Mouse (Mus musculus) myocyte (in vitro differentiated cells): Measurements from ENCODE around the gene Ctse. TPM values are rescaled to one million over a fixed set of nuclear protein-coding genes. Genes with fewer than 3 reads are reported as not detected.

Experiments
- H3K27me3 ChIP-seq: one replicate; pipeline ENCODE4 v1.6.1; 2011; ENCODE audit not compliant: control insufficient read depth, insufficient read depth, insufficient read length
- H3K36me3 ChIP-seq: one replicate; pipeline ENCODE4 v1.6.1; 2011; ENCODE audit not compliant: control insufficient read depth, insufficient read depth
- H3K4me2 ChIP-seq: one replicate; pipeline ENCODE4 v1.6.1; 2011; ENCODE audit warnings: low read depth, control low read depth
- H3K4me3 ChIP-seq: one replicate; pipeline ENCODE4 v1.5.1; 2011; ENCODE audit warnings: mild to moderate bottlenecking, control low read depth, moderate library complexity
- H3K79me2 ChIP-seq: one replicate; pipeline ENCODE4 v1.6.1; 2011; ENCODE audit not compliant: control insufficient read depth, insufficient read depth
- H3ac ChIP-seq: one replicate; pipeline ENCODE4 v1.6.1; 2011; ENCODE audit not compliant: control insufficient read depth, insufficient read length
- CEBPB ChIP-seq: IDR thresholded peaks from 2 replicates; pipeline ENCODE4 v1.6.1; 2011; ENCODE audit warnings: mild to moderate bottlenecking, moderate library complexity; ENCODE audit not compliant: poor library complexity, insufficient read depth, severe bottlenecking
- E2F4 ChIP-seq: IDR thresholded peaks from one replicate; pipeline ENCODE4 v1.6.1; 2011; ENCODE audit warnings: mild to moderate bottlenecking, control low read depth, moderate library complexity; ENCODE audit not compliant: insufficient read depth
- MAX ChIP-seq: IDR thresholded peaks from one replicate; pipeline ENCODE4 v1.6.1; 2011; ENCODE audit warnings: low read depth, mild to moderate bottlenecking, control low read depth
- MYOD1 ChIP-seq, 3 experiments: IDR thresholded peaks; one replicate each; pipeline ENCODE4 v1.6.1; 2011; ENCODE audit warnings: control low read depth in 2 of 3, low read depth in 2 of 3, mild to moderate bottlenecking in 2 of 3, moderate library complexity in 1 of 3; ENCODE audit not compliant: insufficient read length in 2 of 3, control insufficient read depth in 1 of 3
- MYOG ChIP-seq, 3 experiments: IDR thresholded peaks; one replicate each; pipeline ENCODE4 v1.6.1; 2011; ENCODE audit warnings: control low read depth in 2 of 3, low read depth in 2 of 3, mild to moderate bottlenecking in 2 of 3; ENCODE audit not compliant: insufficient read length in 2 of 3, control insufficient read depth in 1 of 3, insufficient read depth in 1 of 3
- POLR2A ChIP-seq: IDR thresholded peaks from one replicate; pipeline ENCODE4 v1.6.1; 2011; ENCODE audit warnings: low read depth, mild to moderate bottlenecking, control low read depth, moderate library complexity; ENCODE audit not compliant: insufficient read length
- POLR2AphosphoS2 ChIP-seq: IDR thresholded peaks from one replicate; pipeline ENCODE4 v1.6.1; 2011; ENCODE audit warnings: low read depth, control low read depth; ENCODE audit not compliant: insufficient read length
- REST ChIP-seq: IDR thresholded peaks from one replicate; pipeline ENCODE4 v1.6.1; 2011; ENCODE audit warnings: mild to moderate bottlenecking, control low read depth, moderate library complexity; ENCODE audit not compliant: insufficient read depth, insufficient read length
- SRF ChIP-seq: IDR thresholded peaks from one replicate; pipeline ENCODE4 v1.6.1; 2011; ENCODE audit warnings: low read depth; ENCODE audit not compliant: control insufficient read depth, insufficient read length
- TCF12 ChIP-seq: IDR thresholded peaks from one replicate; pipeline ENCODE4 v1.6.1; 2011; ENCODE audit warnings: mild to moderate bottlenecking, control low read depth; ENCODE audit not compliant: poor library complexity, insufficient read depth, severe bottlenecking
- TCF3 ChIP-seq: IDR thresholded peaks from one replicate; pipeline ENCODE4 v1.6.1; 2011; ENCODE audit warnings: low read depth, control low read depth; ENCODE audit not compliant: insufficient read length
- USF1 ChIP-seq: IDR thresholded peaks from one replicate; pipeline ENCODE4 v1.6.1; 2011; ENCODE audit warnings: low read depth, mild to moderate bottlenecking, control low read depth, moderate library complexity
- polyA plus RNA-seq: library from polyadenylated mRNA; unstranded; fragments of >200 nt; fragmentation: generic; extraction: Trizol; gene quantifications from one replicate; pipeline ENCODE4 v1.2.1, GENCODE M21; 2012; ENCODE audit warnings: missing spikeins

Gene Ctse
- polyA plus RNA-seq, 1 experiment = not detected

- Histone ChIP-seq H3K4me3 (no peak overlapping the region), H3K36me3 (no peaks in the 10 kb centered on the region), H3K4me2 (no peak overlapping the region), H3ac (no peak overlapping the region), H3K79me2 (no peaks in the 10 kb centered on the region), H3K27me3 (no peaks in the 10 kb centered on the region)
- TF ChIP-seq CEBPB = no peak
- TF ChIP-seq POLR2A = no peak
- TF ChIP-seq MAX = no peak
- TF ChIP-seq TCF12 = no peak
- TF ChIP-seq REST = no peak
These were observed 22.8 kb downstream of the Ctse start for GRCm38 (mm10) chr1:131660716-131661472.

- Histone ChIP-seq H3K36me3 (no peaks in the 10 kb centered on the region), H3ac (no peak overlapping the region), H3K27me3 (no peaks in the 10 kb centered on the region), H3K4me2 (no peak overlapping the region), H3K4me3 (no peak overlapping the region), H3K79me2 (no peaks in the 10 kb centered on the region)
- TF ChIP-seq MAX (no peak), POLR2A (no peak), TCF12 (no peak), TCF3 (no peak), USF1 (no peak), MYOD1 (IDR thresholded peaks at IDR 0.05; ENCODE audit: control insufficient read depth in 1 of 3, insufficient read length in 2 of 3, low read depth in 2 of 3) (no peak), SRF (no peak), E2F4 (no peak), REST (no peak), MYOG (IDR thresholded peaks at IDR 0.05; ENCODE audit: control insufficient read depth in 1 of 3, insufficient read depth in 1 of 3, insufficient read length in 2 of 3, low read depth in 2 of 3) (no peak), CEBPB (no peak), POLR2AphosphoS2 (no peak)
These were observed 23.6 kb downstream of the Ctse start for GRCm38 (mm10) chr1:131661749-131662148.

DNA sequence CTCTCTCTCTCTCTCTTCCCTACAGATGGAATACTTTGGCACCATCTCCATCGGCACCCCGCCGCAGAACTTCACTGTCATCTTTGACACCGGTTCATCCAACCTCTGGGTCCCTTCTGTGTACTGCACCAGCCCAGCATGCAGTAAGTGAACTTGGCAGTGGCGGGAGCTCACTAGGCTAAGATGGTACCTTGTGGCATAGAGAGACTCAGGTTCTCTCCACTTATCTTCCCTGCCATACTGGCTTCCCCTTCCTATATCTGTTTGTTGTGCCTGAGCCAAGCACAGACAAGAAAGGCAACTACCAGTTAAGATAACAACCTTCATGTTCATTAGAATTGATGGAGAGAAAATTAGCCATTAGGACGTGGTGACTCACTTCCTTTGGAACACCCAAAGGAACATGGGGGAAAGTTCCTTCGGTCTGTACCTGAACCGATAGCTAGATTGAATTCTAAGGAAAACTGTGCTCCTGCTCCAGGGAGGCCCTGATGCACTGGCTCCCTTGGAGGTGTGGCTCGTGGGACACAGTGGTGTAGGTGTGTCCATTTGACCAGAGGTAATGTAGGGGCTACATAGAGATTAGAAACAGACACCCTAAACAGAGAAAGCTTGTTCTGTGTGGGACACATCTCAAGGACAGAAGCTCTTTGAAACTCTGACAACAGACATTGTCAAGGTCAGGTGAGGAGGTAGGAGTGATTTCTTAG lies 25.3 kb downstream of the Ctse start:
- Histone ChIP-seq H3K79me2 (no peaks in the 10 kb centered on the region), H3K4me3 (no peak overlapping the region)

DNA sequence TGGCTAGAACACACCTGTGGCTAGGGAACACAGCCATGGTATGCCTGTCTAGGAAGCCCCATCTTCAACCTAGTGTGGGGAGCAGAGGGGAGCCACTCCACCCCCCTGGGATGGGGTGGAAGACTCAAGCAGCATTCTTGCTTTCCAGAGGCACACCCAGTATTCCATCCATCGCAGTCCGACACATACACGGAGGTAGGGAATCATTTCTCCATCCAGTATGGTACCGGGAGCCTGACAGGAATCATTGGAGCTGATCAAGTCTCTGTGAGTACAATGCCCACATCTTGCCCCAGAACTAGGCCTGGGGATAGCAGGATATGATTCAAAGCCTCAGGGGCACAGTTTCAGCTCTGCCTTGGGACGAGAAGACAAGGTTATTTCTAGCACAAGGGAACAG lies 26.0 kb downstream of the Ctse start:
- no peak overlapping the region for H3K4me3 ChIP-seq
- H3ac ChIP-seq = no peak overlapping the region
- no peaks in the 10 kb centered on the region for H3K27me3 ChIP-seq
- no peak overlapping the region for H3K4me2 ChIP-seq
- TF ChIP-seq CEBPB = no peak
- no peak for TF ChIP-seq TCF12
- no peak for TF ChIP-seq MAX
- no peak for TF ChIP-seq TCF3
- no peak for TF ChIP-seq E2F4
- TF ChIP-seq REST = no peak
- H3K79me2 ChIP-seq = no peaks in the 10 kb centered on the region
- no peaks in the 10 kb centered on the region for H3K36me3 ChIP-seq

More for the DNA sequence above, 25.3 kb downstream of the Ctse start:
- no peak overlapping the region for H3K4me2 ChIP-seq
- H3K27me3 ChIP-seq = no peaks in the 10 kb centered on the region
- no peak overlapping the region for H3ac ChIP-seq
- TF ChIP-seq MYOD1 (IDR thresholded peaks at IDR 0.05; ENCODE audit: control insufficient read depth in 1 of 3, insufficient read length in 2 of 3, low read depth in 2 of 3) (no peak), USF1 (no peak), MAX (no peak), SRF (no peak)
- no peaks in the 10 kb centered on the region for H3K36me3 ChIP-seq

DNA sequence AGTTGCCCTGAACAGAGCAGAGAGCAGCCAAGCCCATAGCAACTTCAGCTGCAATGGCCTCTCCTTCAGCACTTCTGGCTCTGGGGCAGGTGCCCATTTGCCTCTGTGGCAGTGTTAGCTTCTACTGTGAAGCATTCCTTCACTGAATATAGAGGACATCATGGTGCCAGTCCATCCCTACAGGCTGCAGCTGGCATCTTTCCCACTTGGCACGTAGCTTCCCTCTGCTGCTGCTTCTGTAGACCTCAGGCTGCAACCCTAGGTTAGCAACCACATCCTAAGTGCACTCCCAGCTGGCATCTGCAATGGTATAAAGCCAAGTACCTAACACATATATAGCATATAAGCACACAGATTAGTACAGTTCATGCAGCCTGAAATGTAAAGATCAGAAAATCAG lies 27.8 kb downstream of the Ctse start:
- Histone ChIP-seq H3K4me3 (no peak overlapping the region), H3K27me3 (no peaks in the 10 kb centered on the region), H3K79me2 (no peaks in the 10 kb centered on the region), H3ac (no peak overlapping the region), H3K36me3 (no peaks in the 10 kb centered on the region), H3K4me2 (no peak overlapping the region)
- TF ChIP-seq TCF3 = no peak
- no peak for TF ChIP-seq POLR2AphosphoS2
- no peak for TF ChIP-seq USF1
- no peak for TF ChIP-seq MAX
- no peak for TF ChIP-seq CEBPB
- no peak for TF ChIP-seq REST
- no peak for TF ChIP-seq E2F4
- TF ChIP-seq POLR2A = no peak
- no peak for TF ChIP-seq MYOD1 (IDR thresholded peaks at IDR 0.05; ENCODE audit: control insufficient read depth in 1 of 3, insufficient read length in 2 of 3, low read depth in 2 of 3)
- no peak for TF ChIP-seq TCF12
- no peak for TF ChIP-seq MYOG (IDR thresholded peaks at IDR 0.05; ENCODE audit: control insufficient read depth in 1 of 3, insufficient read depth in 1 of 3, insufficient read length in 2 of 3, low read depth in 2 of 3)
- no peak for TF ChIP-seq SRF
